Mouse (Mus musculus) forebrain, embryonic 16.5 days (tissue): ENCODE measurements around the gene Pard6b. TPM values are rescaled to one million over a fixed set of nuclear protein-coding genes. Genes with fewer than 3 reads are reported as not detected.

Experiments used
- ATAC-seq: fragments of 200-750 bp; cut with Nextera tagmentation; 2 replicates; pipeline ENCODE4 v1.8.0; 2017; ENCODE audit warnings: mild to moderate bottlenecking, moderate library complexity
- H3K27ac ChIP-seq: fragments of 300-500 bp; sonication (generic); 2 replicates; pipeline ENCODE4 v1.5.1; 2014; ENCODE audit warnings: low read length, control low read depth
- H3K27me3 ChIP-seq: fragments of 300-500 bp; sonication (generic); replicated peaks from 2 replicates; pipeline ENCODE4 v1.6.1; 2014; ENCODE audit warnings: low read length; ENCODE audit not compliant: control insufficient read depth, insufficient read depth
- H3K36me3 ChIP-seq: fragments of 300-500 bp; sonication (generic); 2 replicates; pipeline ENCODE4 v1.6.1; 2014; ENCODE audit not compliant: control insufficient read depth, insufficient read depth
- H3K4me1 ChIP-seq: fragments of 300-500 bp; sonication (generic); replicated peaks from 2 replicates; pipeline ENCODE4 v1.6.1; 2014; ENCODE audit warnings: low read length; ENCODE audit not compliant: control insufficient read depth, insufficient read depth
- H3K4me2 ChIP-seq: fragments of 300-500 bp; sonication (generic); 2 replicates; pipeline ENCODE4 v1.6.1; 2014; ENCODE audit warnings: mild to moderate bottlenecking, low read length, control low read depth
- H3K4me3 ChIP-seq: fragments of 300-500 bp; sonication (generic); replicated peaks from 2 replicates; pipeline ENCODE4 v1.5.1; 2014; ENCODE audit warnings: mild to moderate bottlenecking, low read length, control low read depth
- H3K9ac ChIP-seq: fragments of 300-500 bp; sonication (generic); replicated peaks from 2 replicates; pipeline ENCODE4 v1.6.1; 2014; ENCODE audit warnings: low read depth, low read length, control low read depth
- H3K9me3 ChIP-seq: fragments of 300-500 bp; sonication (generic); 2 replicates; pipeline ENCODE4 v1.6.1; 2016; ENCODE audit warnings: low read length; ENCODE audit not compliant: control insufficient read depth
- WGBS: fragments of 180-500 bp; shearing (Covaris S2); extraction: QIAGEN DNeasy Blood & Tissue Kit; methylation state at CpG from one replicate; pipeline ENCODE4 v1.1.7; 2014; 5-methylcytosine and 5-hydroxymethylcytosine counted together
- polyA plus RNA-seq: library from polyadenylated mRNA; unstranded; fragments of >200 nt; fragmentation: Nextera tagmentation; extraction: Ambion mirVana; gene quantifications from 2 replicates; pipeline ENCODE4 v1.2.1, GENCODE M21; 2015

Pard6b gene
- polyA plus RNA-seq, 1 experiment from 2014 or later: 6.2 TPM

GRCm38 (mm10) chr2:168086839-168087238 is 6.0 kb downstream of the Pard6b start:
- H3K36me3 ChIP-seq: 0 out of 2 replicates have a peak, but pooled peaks cover 2% of the 10 kb centered on the region
- H3K4me2 ChIP-seq: no peak overlapping the region
- WGBS: 92% methylated on average over 9 of the region's 9 CpGs
- no peak overlapping the region for H3K9ac ChIP-seq
- no peak for ATAC-seq
- no peaks in the 10 kb centered on the region for H3K9me3 ChIP-seq
- no peak overlapping the region for H3K27ac ChIP-seq
- no peaks in the 10 kb centered on the region; the same call in 1 of the 2 replicates for H3K27me3 ChIP-seq
- H3K4me3 ChIP-seq: no peak overlapping the region
- peaks cover 16% of the 10 kb centered on the region for H3K4me1 ChIP-seq

GRCm38 (mm10) chr2:168091560-168091959 is 10.8 kb downstream of the Pard6b start:
- Histone ChIP-seq H3K27me3 (no peaks in the 10 kb centered on the region), H3K9ac (no peak overlapping the region), H3K9me3 (no peaks in the 10 kb centered on the region), H3K4me3 (no peak overlapping the region), H3K4me2 (no peak overlapping the region), H3K4me1 (peaks cover 14% of the 10 kb centered on the region), H3K27ac (no peak overlapping the region), H3K36me3 (0 out of 2 replicates have a peak, but pooled peaks cover 2% of the 10 kb centered on the region)
- 85% methylated on average over 11 of the region's 11 CpGs for WGBS
- no peak for ATAC-seq

GRCm38 (mm10) chr2:168093077-168093476 is 12.3 kb downstream of the Pard6b start:
- no peaks in the 10 kb centered on the region for H3K27me3 ChIP-seq
- H3K4me1 ChIP-seq: peaks cover 20% of the 10 kb centered on the region
- WGBS: 95% methylated on average over 4 of the region's 4 CpGs
- H3K4me2 ChIP-seq: no peak overlapping the region
- no peak overlapping the region for H3K9ac ChIP-seq
- no peak for ATAC-seq
- no peak overlapping the region for H3K27ac ChIP-seq
- H3K9me3 ChIP-seq: no peaks in the 10 kb centered on the region
- no peak overlapping the region for H3K4me3 ChIP-seq
- H3K36me3 ChIP-seq: 0 out of 2 replicates have a peak, but pooled peaks cover 2% of the 10 kb centered on the region

- WGBS: 18% methylated on average over 8 of the region's 8 CpGs
- H3K9ac ChIP-seq: no peak overlapping the region
These were observed 14.3 kb downstream of the Pard6b start for GRCm38 (mm10) chr2:168095077-168095476.

GRCm38 (mm10) chr2:168096487-168096886 is 15.7 kb downstream of the Pard6b start:
- Histone ChIP-seq H3K27me3 (no peaks in the 10 kb centered on the region), H3K4me3 (no peak overlapping the region), H3K4me2 (no peak overlapping the region), H3K9ac (no peak overlapping the region), H3K27ac (0 out of 2 replicates have a peak overlapping the region, but pooled peaks have one; percentile 19), H3K9me3 (no peaks in the 10 kb centered on the region), H3K36me3 (0 out of 2 replicates have a peak, but pooled peaks cover 8% of the 10 kb centered on the region), H3K4me1 (peaks cover 20% of the 10 kb centered on the region)
- no peak for ATAC-seq
- WGBS: 74% methylated on average over 3 of the region's 3 CpGs

More at GRCm38 (mm10) chr2:168095077-168095476, 14.3 kb downstream of the Pard6b start:
- H3K4me3 ChIP-seq: no peak overlapping the region
- no peaks in the 10 kb centered on the region for H3K9me3 ChIP-seq
- no peaks in the 10 kb centered on the region for H3K27me3 ChIP-seq
- 0 out of 2 replicates have a peak, but pooled peaks cover 10% of the 10 kb centered on the region for H3K36me3 ChIP-seq
- no peak overlapping the region for H3K4me2 ChIP-seq
- ATAC-seq: peak; percentile 80
- H3K27ac ChIP-seq: peak overlapping the region; percentile 84
- H3K4me1 ChIP-seq: peaks cover 20% of the 10 kb centered on the region

- Histone ChIP-seq H3K9ac (no peak overlapping the region), H3K4me1 (peaks cover 20% of the 10 kb centered on the region), H3K27ac (no peak overlapping the region), H3K9me3 (no peaks in the 10 kb centered on the region), H3K4me2 (no peak overlapping the region), H3K4me3 (no peak overlapping the region), H3K27me3 (no peaks in the 10 kb centered on the region), H3K36me3 (0 out of 2 replicates have a peak, but pooled peaks cover 8% of the 10 kb centered on the region)
- WGBS: 50% methylated on average over 6 of the region's 6 CpGs
- ATAC-seq: 0 out of 2 replicates have a peak, but pooled peaks have one; percentile 24
These were observed 17.2 kb downstream of the Pard6b start for GRCm38 (mm10) chr2:168098040-168098439.

- Histone ChIP-seq H3K27me3 (no peaks in the 10 kb centered on the region), H3K9me3 (no peaks in the 10 kb centered on the region), H3K27ac (no peak overlapping the region), H3K4me2 (no peak overlapping the region), H3K4me3 (no peak overlapping the region), H3K4me1 (peaks cover 23% of the 10 kb centered on the region), H3K36me3 (0 out of 2 replicates have a peak, but pooled peaks cover 8% of the 10 kb centered on the region), H3K9ac (no peak overlapping the region)
- 85% methylated on average over 13 of the region's 13 CpGs for WGBS
- no peak for ATAC-seq
These were observed 19.2 kb downstream of the Pard6b start for GRCm38 (mm10) chr2:168100008-168100407.

- Histone ChIP-seq H3K4me1 (peaks cover 20% of the 10 kb centered on the region), H3K4me2 (no peak overlapping the region), H3K36me3 (0 out of 2 replicates have a peak, but pooled peaks cover 8% of the 10 kb centered on the region), H3K27ac (no peak overlapping the region), H3K9ac (no peak overlapping the region), H3K27me3 (no peaks in the 10 kb centered on the region), H3K9me3 (no peaks in the 10 kb centered on the region), H3K4me3 (no peak overlapping the region)
- WGBS: 92% methylated on average over 5 of the region's 5 CpGs
- ATAC-seq: no peak
These were observed 21.0 kb downstream of the Pard6b start for GRCm38 (mm10) chr2:168101805-168102204.

- no peak overlapping the region for H3K9ac ChIP-seq
- 88% methylated on average over 10 of the region's 10 CpGs for WGBS
- H3K36me3 ChIP-seq: 0 out of 2 replicates have a peak, but pooled peaks cover 8% of the 10 kb centered on the region
- H3K9me3 ChIP-seq: no peaks in the 10 kb centered on the region
- H3K4me2 ChIP-seq: no peak overlapping the region
- H3K27me3 ChIP-seq: no peaks in the 10 kb centered on the region
- H3K27ac ChIP-seq: no peak overlapping the region
- ATAC-seq: no peak
- no peak overlapping the region for H3K4me3 ChIP-seq
- peaks cover 24% of the 10 kb centered on the region for H3K4me1 ChIP-seq
These were observed 22.5 kb downstream of the Pard6b start for GRCm38 (mm10) chr2:168103341-168103740.
